Mouse (Mus musculus) heart, adult 11 months (tissue): ENCODE results near the gene Tmtc2.

Experiments
- DNase-seq: peaks from one replicate; pipeline ENCODE4 v3.0.0; 2022

Tmtc2 gene

DNA sequence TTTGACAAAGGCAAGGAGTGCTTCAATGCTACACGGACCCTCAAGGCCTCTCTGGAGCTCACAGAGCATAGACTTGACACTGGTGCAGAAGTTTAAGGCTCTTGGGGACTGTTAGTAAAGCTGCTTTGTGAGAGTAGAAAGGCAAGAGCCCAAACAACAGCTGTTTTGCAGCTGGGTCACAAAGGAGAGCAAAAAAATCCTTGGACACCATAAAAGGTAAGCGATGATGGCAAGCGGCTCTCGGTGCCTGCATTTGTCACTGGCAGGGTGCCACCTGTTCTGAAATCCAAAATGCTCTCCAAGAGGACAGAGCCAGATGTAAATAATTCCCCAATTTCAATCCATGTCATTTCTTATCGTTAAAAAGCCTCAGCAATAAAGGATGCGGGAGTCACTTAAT is 290.1 kb downstream of the Tmtc2 start:
- DNase-seq: peak; percentile 93

DNA sequence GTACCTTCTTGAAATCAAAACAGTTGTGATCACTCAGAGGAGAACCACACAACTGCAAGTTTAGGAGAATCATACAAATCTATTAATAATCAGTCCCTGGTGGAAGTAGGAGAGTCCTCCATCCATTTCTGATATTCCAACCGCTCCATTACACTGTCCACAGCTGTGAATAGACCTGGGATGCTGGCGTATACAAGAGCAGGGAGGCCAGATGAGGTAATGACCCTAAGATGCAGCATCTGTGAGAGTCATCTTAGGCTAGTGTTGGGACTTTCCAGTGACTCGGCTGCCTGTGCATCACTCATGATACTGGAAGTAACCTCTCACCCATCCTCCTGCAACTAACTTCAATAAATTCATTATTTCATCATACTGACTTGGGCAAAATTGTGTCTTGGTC is 293.3 kb downstream of the Tmtc2 start:
- DNase-seq: peak; percentile 78

DNA sequence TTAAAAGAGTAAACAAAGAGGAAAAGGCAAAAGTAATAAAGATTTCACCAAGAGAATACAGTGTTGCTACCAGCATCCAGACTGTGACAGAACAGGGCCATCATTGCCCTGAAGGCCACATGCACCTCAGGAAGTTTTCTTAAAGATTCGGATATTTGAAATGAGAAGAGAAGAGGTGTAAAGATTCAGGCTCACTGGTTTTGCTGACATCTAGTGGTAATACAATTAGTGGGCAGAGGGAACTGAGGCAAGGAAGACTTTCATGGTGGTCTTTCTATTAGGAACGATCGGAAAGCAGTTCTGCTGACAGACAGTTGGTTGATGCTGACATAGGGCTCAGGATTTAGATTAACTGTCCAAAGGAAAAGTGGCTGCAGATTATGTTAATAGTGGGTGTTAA is 314.2 kb downstream of the Tmtc2 start:
- no peak for DNase-seq

DNA sequence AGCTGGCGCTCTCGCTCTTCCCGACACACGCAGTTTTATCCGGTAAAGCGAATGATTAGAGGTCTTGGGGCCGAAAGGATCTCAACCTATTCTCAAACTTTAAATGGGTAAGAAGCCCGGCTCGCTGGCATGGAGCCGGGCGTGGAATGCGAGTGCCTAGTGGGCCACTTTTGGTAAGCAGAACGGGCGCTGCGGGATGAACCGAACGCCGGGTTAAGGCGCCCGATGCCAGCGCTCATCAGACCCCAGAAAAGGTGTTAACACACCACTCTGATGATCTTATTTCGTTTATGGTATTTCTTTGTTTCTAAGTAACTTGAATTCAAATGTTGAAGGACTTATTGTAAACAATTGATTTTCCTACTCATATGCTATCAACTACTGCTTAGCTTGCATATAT is 336.0 kb downstream of the Tmtc2 start:
- peak; percentile 89 for DNase-seq

DNA sequence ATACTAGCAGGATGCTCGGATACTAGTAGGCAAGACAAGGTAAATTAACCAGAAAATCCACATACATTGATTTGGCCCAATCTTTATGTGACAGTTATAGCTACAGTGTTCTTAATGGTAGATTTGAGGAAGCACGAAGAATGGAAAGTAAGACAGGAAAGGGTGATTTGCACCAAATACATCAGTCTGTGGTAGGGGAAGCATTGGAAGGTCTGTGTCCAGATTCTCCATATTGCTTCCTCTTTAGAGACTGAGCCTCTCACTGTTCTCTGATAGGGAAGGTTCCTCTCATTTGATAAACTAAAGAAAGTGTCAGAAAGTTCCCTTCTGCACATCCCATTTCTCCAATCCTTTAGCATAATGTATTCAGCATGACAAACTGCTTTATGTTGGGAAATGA is 341.4 kb downstream of the Tmtc2 start:
- no peak for DNase-seq

DNA sequence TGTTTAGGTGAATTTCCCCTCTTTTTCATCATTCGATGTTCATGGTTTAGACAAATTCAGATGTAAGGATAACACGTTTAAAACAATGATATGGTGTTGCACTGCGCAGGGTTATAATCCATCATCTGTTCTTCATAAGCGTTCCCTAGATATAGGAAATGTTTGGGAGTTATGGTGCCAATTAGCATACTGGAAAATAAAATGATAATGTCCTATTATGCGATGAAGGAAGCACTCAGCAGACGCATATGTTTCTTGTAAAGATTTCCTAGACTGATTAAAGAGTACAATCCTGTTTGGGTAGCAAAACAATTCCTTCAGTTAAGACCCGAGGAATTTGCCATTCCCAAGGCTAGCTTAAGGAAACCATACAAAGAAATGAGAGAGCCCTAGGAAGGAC is 343.8 kb downstream of the Tmtc2 start:
- DNase-seq: no peak

DNA sequence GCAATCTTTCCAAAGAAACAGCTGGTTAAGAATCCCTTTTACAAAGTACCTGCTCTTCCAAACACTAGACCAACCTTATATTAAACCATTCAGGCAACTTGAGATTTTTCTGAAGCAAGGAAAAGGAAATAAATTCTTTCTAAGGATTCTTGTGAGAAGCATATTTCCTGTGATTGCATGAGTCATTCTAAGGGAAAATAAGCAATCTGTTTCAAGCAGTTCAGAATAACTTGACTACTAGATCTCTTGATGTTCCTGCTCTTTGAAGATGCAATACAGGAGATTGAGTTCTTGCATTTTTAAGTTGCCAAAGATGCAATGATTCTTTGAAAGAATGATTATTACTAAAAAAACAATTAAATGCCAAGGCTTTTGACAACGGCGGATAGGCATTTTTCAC is 345.6 kb downstream of the Tmtc2 start:
- DNase-seq: no peak

DNA sequence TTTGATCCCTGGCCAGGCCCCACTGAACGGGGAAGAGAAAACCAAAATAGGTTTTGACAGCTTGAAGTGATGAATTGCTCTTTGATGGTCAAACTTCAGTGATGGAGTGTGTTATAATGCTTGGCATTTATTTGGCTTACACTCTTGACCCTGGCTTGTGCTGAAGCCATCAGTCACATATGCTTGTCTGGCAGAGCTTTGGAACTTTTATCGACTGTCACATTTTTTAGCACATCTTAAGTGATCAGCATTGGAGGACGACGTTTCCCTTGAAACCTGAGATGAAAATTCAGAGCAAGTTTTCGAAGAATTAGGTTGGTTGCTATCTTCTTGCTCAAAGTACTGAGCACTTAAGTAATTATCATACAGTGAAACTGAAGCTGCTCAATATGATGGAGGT is 346.6 kb downstream of the Tmtc2 start:
- no peak for DNase-seq

DNA sequence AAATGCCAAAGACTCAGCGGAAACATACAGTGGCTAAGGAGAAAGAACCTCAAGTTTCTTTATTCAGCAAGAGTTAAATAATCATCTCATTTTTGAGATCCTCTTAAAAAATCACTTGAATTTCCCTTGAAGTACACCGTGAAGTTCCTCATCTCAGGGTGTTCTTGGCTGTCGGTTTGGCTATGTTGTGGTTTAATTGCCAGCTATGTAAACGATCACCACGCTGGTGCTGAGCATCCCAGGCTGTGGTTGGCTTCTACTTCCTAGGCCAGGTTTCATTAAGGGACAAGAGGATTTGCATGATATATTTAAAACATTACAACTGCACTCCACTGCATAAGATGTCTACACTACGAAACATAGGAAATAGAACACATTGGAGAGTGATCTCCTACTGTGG is 348.5 kb downstream of the Tmtc2 start:
- DNase-seq: no peak

DNA sequence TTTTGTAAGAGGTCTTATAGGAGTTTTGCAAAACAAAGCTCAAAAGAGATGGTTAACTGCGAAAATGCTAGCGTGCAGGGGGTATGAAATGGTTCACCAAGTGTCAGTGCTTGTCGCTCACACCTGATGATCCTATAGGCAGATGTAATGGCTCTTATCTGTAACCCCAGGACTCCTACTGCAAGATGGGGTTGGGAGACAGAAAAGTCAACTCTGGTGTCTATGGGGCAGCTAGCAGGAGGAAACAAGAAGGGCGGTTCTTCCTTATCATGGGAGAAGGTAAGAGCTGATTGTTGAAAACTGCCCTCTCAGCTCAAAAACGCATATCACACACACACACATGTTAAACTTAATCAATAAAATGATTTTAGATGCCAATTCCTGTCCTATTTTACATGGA is 351.3 kb downstream of the Tmtc2 start:
- DNase-seq: no peak

DNA sequence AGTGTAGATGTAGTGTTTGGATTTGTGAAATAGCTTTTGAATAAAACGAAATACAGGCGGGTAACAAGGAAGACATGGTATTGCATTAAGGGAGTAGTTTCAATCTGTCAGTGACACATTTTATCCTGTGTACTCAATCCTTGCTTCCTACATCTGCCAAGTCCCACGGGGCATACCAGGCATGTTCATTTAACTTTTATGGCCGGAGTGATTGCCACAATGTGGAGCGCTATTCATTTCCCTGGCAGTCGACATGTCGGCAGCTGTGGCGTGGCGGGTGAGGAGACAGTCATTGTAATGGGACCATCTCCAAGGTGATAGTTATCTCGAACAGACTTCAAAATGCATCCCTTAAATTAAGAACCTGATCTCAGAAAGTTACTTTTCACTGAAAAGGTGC is 372.8 kb downstream of the Tmtc2 start:
- DNase-seq: no peak

DNA sequence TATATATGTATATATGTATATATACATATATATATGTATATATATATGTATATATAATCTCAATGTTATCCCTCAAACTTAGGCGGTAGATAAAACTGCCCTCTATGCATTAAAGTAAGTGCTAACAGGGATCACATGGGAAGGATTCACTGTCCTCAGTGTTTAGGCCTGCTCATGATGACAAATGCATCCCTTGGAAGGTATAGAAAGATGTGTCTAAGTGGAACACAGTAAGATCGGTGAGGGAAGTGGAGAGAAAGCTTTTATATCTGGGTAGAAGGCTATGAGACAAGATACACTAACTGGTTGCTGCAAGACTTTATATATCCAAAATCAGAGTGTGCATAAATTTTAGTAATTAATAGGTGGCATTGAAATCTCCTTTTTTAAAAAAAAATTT is 373.6 kb downstream of the Tmtc2 start:
- DNase-seq: no peak

DNA sequence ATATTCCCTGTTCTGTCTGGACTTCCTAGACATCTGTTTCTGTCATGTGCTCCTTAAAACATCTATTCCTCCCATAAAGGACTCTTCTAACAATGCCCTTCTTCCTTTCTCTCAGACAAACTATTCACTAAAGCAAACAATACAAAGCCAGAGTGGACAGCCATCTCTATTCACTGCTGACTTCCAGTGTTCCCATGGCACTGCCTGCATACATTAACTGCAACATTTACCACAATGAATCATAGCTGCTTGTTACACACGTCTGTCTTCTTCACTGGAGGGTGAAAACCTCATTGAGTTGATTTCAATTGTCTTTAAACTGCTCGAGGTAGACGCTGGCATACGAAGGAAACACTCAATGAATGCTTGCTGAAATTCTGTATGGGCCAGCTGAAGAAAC is 374.2 kb downstream of the Tmtc2 start:
- no peak for DNase-seq

DNA sequence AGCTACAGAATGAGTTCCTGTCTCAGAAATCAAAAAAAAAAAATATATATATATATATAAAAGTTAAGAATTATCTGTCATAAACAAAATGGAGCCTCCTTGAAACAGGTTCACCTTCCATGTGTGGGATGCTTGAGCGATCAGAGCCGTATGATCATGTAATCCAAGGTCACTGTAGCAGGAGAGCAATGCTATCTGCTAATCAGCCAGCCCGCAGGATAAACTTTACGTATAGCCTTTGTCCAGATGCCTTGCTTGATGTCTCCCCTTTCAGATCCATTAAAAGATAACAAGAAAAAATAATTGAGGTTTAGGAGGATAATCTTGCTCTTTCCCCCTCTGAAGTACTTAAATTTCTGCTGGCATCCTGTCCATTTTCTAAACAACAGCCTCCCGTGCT is 374.7 kb downstream of the Tmtc2 start:
- no peak for DNase-seq

DNA sequence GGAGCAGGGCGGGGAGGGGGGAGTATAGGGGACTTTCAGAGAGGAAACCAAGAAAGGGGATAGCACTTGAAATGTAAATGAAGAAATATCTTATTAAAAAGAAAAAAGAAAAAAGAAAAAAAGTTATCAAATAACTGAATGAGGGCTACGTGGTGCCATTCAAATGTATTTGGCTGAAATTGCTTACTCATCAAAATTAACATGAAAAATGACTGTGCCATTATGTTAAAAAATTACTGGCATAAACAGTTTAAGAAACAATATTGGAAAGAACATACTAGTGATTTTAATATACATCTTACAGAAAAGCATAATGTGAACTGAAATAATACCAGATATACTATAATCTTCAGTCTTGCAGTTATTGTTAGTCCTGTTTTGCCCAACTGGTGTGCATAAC is 378.9 kb downstream of the Tmtc2 start:
- DNase-seq: no peak

DNA sequence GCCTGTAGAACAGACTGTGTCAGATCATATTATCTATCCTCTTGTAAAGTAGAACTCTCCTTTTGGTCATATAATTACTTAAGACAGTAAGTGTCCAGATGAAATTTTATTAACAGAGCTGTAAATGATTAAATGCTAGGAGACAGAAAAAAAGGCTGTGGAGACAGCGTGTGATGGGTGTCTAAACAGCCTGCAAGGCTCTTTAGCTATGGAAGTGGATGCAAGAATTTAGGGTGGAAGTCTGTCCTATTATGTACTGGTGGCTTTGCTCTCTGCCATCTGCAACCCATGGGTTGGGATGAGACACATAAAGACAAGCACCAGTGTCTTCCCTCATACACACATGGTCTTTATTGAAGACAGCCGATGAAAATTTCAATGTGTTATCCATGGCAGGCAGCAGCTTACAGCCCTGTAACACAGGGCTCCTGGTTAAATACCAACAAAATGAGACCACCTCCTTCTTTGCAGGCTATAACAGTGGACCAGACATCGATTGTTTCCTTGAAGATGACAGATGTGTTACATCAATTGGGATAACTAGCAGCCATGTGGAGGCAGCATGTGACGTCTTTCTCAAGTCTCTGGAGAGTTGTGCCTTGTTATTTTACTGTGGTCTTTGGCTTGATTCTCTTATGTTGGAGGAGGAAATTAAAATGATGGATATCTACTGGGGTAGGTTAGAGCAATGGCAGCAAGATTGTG is 380.3 kb downstream of the Tmtc2 start:
- DNase-seq: no peak

DNA sequence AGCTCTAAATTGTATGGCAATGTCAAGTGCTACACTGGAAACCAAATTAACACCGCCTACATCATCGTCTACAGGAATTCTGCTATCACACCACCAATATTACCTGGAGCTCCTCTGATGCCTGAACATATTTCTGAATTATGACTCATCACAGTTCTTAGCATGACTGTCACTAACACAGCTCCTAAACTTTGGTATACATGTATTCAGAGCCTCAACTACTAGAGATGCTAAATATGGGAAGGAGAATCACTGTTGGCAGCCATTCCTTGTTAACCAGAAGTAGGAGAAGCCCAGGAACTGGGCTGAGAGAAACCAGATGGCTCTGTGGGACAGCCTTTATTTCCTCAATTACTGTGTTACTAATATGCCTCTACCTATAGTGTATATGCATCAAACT is 382.2 kb downstream of the Tmtc2 start:
- no peak for DNase-seq

DNA sequence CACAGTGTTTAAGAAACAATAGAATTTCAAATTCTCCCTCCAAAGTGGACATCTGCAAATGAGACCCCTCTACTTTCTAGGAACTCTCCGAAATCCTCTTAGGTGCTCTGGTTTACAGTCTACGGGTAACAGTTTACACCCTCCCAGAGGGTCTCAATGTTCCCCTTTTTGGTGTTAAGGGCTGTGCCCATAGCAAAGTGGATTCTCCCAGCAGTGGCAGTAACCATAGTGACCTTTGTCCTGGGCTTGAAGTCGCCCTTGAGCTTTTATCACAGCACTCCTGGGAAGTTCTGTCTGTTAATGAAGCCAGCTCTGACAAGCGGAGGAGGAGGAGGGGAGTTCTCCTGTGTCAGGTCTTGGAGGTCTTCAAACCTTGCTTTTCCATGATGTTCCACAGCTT is 384.5 kb downstream of the Tmtc2 start:
- DNase-seq: no peak

DNA sequence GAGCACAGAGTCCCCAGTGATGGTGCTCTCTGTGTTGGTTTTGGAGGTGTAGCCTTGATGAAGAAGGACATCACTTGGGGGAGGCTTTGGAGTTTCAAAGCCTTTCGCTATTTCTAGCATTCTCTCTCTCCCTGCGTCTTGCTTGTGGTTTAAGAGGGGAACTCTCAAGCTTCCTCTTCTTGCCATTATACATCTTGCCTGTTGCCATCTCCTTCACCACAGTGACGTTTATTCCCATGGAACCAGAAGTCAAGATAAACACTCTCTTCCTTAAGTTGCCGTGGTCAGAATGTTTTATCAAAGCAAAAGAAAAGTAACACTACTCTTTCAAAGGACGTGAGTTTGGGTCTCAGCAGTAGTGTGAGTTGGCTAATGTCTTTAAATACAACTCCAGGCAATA is 387.6 kb downstream of the Tmtc2 start:
- DNase-seq: no peak

DNA sequence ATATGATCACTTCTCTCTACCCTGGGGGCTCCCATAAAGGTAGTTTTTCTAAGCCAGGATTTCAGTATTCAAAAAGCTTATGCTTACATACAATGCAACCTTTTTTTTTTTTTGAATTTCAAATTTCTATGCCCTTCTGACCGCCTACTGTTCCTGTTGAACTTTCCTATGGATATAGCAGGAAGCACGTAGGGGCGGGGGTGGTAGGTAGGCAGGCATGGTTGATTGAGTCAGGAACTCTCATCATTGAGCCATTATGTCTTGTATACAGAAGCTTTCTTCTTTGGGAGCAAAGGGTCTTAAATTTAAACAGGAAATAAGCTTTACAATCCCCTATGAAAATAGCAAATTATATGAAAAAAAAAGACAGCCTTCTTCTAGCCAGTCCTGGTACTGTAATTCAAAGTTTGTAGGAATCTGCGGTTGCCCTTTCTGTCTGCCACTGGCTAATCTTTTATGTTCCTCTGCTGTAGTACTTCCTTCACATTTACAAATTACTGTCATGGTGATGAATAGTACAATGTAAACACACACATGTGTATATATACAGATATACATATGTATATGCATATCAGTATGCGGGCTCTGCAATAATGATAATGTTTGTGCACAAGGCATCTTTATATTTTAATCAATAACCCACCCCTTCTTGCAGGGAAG is 405.7 kb downstream of the Tmtc2 start:
- DNase-seq: peak; percentile 31

DNA sequence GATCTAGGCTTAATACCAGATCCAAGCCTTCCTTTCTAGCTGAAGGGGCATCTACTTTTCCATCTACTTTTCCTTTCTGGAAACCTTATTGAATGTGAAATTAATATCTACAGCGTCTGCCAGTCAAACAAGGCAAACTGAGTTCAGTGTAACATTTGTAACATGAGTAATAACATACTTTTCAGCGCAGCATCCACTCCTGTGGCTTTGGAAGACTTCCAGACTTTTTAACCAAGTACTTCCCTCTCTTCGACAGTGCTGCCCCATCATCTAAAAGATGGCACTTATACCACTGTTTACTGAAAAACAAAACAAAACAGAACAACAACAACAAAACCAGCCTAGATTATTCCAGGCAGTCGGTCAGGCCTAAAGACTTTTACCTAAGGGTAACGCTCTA is 409.0 kb downstream of the Tmtc2 start:
- DNase-seq: no peak

DNA sequence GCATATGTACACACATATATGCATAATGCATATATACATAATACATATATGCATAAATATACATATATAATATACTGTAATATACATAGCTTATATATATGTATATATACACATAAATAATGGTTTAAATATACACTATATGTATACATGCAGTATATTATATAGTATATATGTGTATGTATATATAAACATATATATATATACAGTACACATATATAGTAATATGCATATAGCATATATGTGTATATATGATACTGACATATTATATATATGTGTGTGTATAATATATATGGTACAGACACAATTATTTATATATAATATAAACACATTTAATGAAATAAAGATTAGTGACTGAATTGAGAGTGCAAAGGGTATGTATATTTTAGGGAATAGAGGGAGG is 420.5 kb downstream of the Tmtc2 start:
- DNase-seq: no peak

DNA sequence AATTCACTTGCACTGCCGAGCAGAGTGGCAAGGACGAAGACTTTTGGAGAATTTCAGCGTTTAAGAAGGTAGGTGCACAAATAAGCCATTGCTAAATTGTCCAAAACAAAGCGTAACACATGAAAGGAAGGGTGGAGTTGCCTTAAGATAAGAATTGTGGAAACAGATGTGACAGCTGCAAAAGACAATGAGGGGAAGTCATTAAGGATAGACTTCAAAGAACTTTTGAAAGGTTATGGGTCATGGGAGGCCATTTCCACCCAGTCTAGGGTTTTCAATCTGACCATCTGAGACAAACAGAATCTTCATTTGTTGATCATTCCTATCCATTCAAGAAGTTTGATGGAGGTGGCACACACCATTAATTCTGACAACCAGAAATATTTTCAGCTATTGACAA is 429.9 kb downstream of the Tmtc2 start:
- peak; percentile 82 for DNase-seq

DNA sequence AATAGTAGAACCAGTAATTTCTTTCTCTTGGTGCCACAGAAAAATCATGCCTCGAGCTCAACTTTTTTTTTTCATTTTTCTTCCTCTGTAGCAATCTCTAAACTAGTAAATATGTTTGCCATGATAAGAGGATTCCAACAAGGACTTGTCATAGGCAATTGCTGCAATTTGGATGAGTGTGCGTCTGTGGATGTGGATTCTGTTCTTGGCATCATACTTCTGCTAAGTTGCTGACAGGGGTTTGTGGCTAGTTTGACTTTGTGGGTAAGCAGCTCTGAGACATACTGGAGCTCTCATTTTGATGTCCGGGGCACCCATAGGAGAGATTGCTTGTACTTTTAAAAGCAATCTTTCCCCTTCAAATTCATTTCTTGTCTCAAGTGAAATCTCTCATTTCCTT is 432.1 kb downstream of the Tmtc2 start:
- DNase-seq: peak; percentile 37
